Mouse (Mus musculus) liver, adult 10 weeks (tissue): ENCODE results near the gene Ccr2. TPM values are rescaled to one million over a fixed set of nuclear protein-coding genes. Genes with fewer than 3 reads are reported as not detected.

Experiments
- polyA plus RNA-seq: library from polyadenylated mRNA; stranded (reverse); fragments of 350-450 nt; fragmentation: Illumina TruSeq; extraction: RNeasy Lipid Tissue Mini Kit (QIAGEN cat#74804); gene quantifications from one replicate; pipeline ENCODE4 v1.2.3, GENCODE M21; 2014; ENCODE audit warnings: low read depth, low replicate concordance

Gene Ccr2
- 2.9 TPM for polyA plus RNA-seq

GRCm38 (mm10) chr9:124101723-124102122 is at the start of gene Ccr2:
Gene Ccr2, plus strand, starts transcription at chr9:124101950.

GRCm38 (mm10) chr9:124121387-124122184 is 19.8 kb downstream of the Ccr2 start, which contains the start of gene Ccr5:
Gene Ccr5, plus strand, starts transcription at chr9:124121543.

Other genes with a start within 250 kb of the Ccr2 start
- gene Xcr1, start 239.9 kb upstream of the Ccr2 start, polyA plus RNA-seq, result 0.48 TPM
- gene Ccr1, start 133.3 kb upstream of the Ccr2 start, polyA plus RNA-seq, result 0.21 TPM
- gene Ccr1l1, start 123.5 kb upstream of the Ccr2 start, polyA plus RNA-seq, result not detected
- 0.48 TPM for gene Ccr3, start 80.0 kb upstream of the Ccr2 start, polyA plus RNA-seq
- 5.2 TPM for gene Ccr5, start 19.6 kb downstream of the Ccr2 start, polyA plus RNA-seq
- gene 2010315B03Rik, start 210.7 kb downstream of the Ccr2 start, polyA plus RNA-seq, result 50.9 TPM